Comparison of ENCODE assay signal across 7 mouse cellular contexts in genomic region chr5:51567659-51568058, GRCm38 (mm10). TPM values are rescaled to one million over a fixed set of nuclear protein-coding genes. Genes with fewer than 3 reads are reported as not detected.
DNase-seq lines count a peak whose midpoint lies in the region; ATAC-seq and TF ChIP-seq lines count a peak whose summit lies in the region.

Gene Ppargc1a, minus strand, starts transcription at chr5:51567726.

- H3K4me3 ChIP-seq in forebrain, postnatal 0 days (ENCODE audit: low read depth, low read length) = no peak within 1 kb of the TSS
- H3K4me3 ChIP-seq in midbrain, embryonic 16.5 days (ENCODE audit: low read depth, low read length) = no peak within 1 kb of the TSS

- no peak within 1 kb of the TSS for H3K9ac ChIP-seq in forebrain, postnatal 0 days
- H3K9ac ChIP-seq in midbrain, embryonic 16.5 days (ENCODE audit: low read depth, low read length) = no peak within 1 kb of the TSS

- H3K9me3 ChIP-seq in forebrain, postnatal 0 days (ENCODE audit: low read length) = no peaks in the 10 kb centered on the region
- H3K9me3 ChIP-seq in midbrain, embryonic 16.5 days (replicated peaks; ENCODE audit: control insufficient read depth, low read length, poor library complexity, severe bottlenecking) = no peaks in the 10 kb centered on the region

- 40% methylated on average over 6 of the region's 6 CpGs for WGBS in forebrain, postnatal 0 days
- WGBS in midbrain, embryonic 16.5 days = 35% methylated on average over 6 of the region's 6 CpGs

- H3K4me1 ChIP-seq in forebrain, postnatal 0 days (ENCODE audit: insufficient read depth) = no peaks in the 10 kb centered on the region
- peaks cover 12% of the 10 kb centered on the region for H3K4me1 ChIP-seq in midbrain, embryonic 16.5 days (ENCODE audit: control insufficient read depth, insufficient read depth, low read length)

- H3K27me3 ChIP-seq in forebrain, postnatal 0 days (ENCODE audit: insufficient read depth, low read length) = no peaks in the 10 kb centered on the region
- no peaks in the 10 kb centered on the region for H3K27me3 ChIP-seq in midbrain, embryonic 16.5 days (ENCODE audit: control insufficient read depth, insufficient read depth, low read depth, low read length)

- intact Hi-C loops in heart, postnatal 14 days (cut with DNase I) = no loop called here

- no peak within 1 kb of the TSS for H3K4me2 ChIP-seq in forebrain, postnatal 0 days (ENCODE audit: low read depth)
- peak within 1 kb of the TSS; percentile 33 for H3K4me2 ChIP-seq in midbrain, embryonic 16.5 days (ENCODE audit: low read length)

- no peaks in the 10 kb centered on the region for H3K36me3 ChIP-seq in forebrain, postnatal 0 days (ENCODE audit: insufficient read depth)
- H3K36me3 ChIP-seq in midbrain, embryonic 16.5 days (ENCODE audit: control insufficient read depth, insufficient read depth, low read length) = no peaks in the 10 kb centered on the region

- DNase-seq in layer of hippocampus, adult 18-20 months (ENCODE audit: low spot score in 2 of 2) = no peak
- no peak for DNase-seq in layer of hippocampus, adult 9-10 months (ENCODE audit: low spot score)
- no peak for DNase-seq in forebrain, postnatal 0 days
- DNase-seq in heart, postnatal 14 days = no peak
- no peak for DNase-seq in urinary bladder, postnatal 4 days (ENCODE audit: low spot score in 2 of 2)
- DNase-seq in thymus, postnatal 36 days = no peak

- ATAC-seq in forebrain, postnatal 0 days = peak; percentile 6; the same call in 1 of the 2 replicates
- peak; percentile 36; the same call in 1 of the 2 replicates for ATAC-seq in midbrain, embryonic 16.5 days

- TF ChIP-seq CTCF in forebrain, postnatal 0 days (IDR thresholded peaks at IDR 0.05; ENCODE audit: low read depth) = no peak

- H3K27ac ChIP-seq in forebrain, postnatal 0 days (ENCODE audit: low read depth, low read length) = no peak within 1 kb of the TSS
- 0 out of 2 replicates have a peak within 1 kb of the TSS, but pooled peaks have one; percentile 5 for H3K27ac ChIP-seq in midbrain, embryonic 16.5 days (ENCODE audit: low read length)

RNA-seq across cellular contexts. Expression of gene Ppargc1a, which starts in this region (rescaled TPM):
- total RNA-seq in layer of hippocampus, adult 18-20 months (2021) = 10 to 100 TPM; 42.4 to 46.8 TPM
- 7.0 and 10.4 TPM in 2 replicates for total RNA-seq in forebrain, postnatal 0 days (2014; rRNA removed)
- 7.9 and 13.7 TPM in 2 replicates for polyA plus RNA-seq in forebrain, postnatal 0 days (2015; fragmentation: Nextera tagmentation; extraction: Ambion mirVana)
- total RNA-seq in heart, postnatal 14 days (2021) = 100 to 1,000 TPM; 120 to 159 TPM
- polyA plus RNA-seq in midbrain, embryonic 16.5 days (2015; fragmentation: Nextera tagmentation; extraction: Ambion mirVana) = 15.0 and 17.1 TPM in 2 replicates
